Mouse (Mus musculus): Measurements from ENCODE around the gene Ifnl3.

GRCm38 (mm10) chr7:28553076-28553475 lies 30.4 kb downstream of the Ifnl3 start:
- TF ChIP-seq CTCF (IDR thresholded peaks at IDR 0.05; ENCODE audit: low read depth, low read length) (no peak), POLR2A (IDR thresholded peaks at IDR 0.05; ENCODE audit: borderline replicate concordance, low read depth, low read length) (no peak)

Data from bone marrow macrophage, adult 2 months (primary cell).